Mouse (Mus musculus) midbrain, embryonic 15.5 days (tissue): Measurements from ENCODE around the gene Slc17a7. TPM values are rescaled to one million over a fixed set of nuclear protein-coding genes. Genes with fewer than 3 reads are reported as not detected.

Experiments
- ATAC-seq: fragments of 200-750 bp; cut with Nextera tagmentation; replicated peaks from 2 replicates; pipeline ENCODE4 v1.8.0; 2017; ENCODE audit warnings: moderate TSS enrichment
- H3K27ac ChIP-seq: fragments of 300-500 bp; sonication (generic); 2 replicates; pipeline ENCODE4 v1.5.1; 2015; ENCODE audit warnings: mild to moderate bottlenecking, inconsistent platforms
- H3K27me3 ChIP-seq: fragments of 300-500 bp; sonication (generic); replicated peaks from 2 replicates; pipeline ENCODE4 v1.6.1; 2015; ENCODE audit warnings: inconsistent platforms
- H3K36me3 ChIP-seq: fragments of 300-500 bp; sonication (generic); replicated peaks from 2 replicates; pipeline ENCODE4 v1.6.1; 2015; ENCODE audit warnings: inconsistent platforms
- H3K4me1 ChIP-seq: fragments of 300-500 bp; sonication (generic); 2 replicates; pipeline ENCODE4 v1.6.1; 2015; ENCODE audit warnings: inconsistent platforms
- H3K4me2 ChIP-seq: fragments of 300-500 bp; sonication (generic); 2 replicates; pipeline ENCODE4 v1.6.1; 2015; ENCODE audit warnings: inconsistent platforms, mild to moderate bottlenecking, moderate library complexity
- H3K4me3 ChIP-seq: fragments of 300-500 bp; sonication (generic); 2 replicates; pipeline ENCODE4 v1.5.1; 2015; ENCODE audit warnings: mild to moderate bottlenecking, inconsistent platforms
- H3K9ac ChIP-seq: fragments of 300-500 bp; sonication (generic); 2 replicates; pipeline ENCODE4 v1.6.1; 2015; ENCODE audit warnings: mild to moderate bottlenecking, inconsistent platforms
- H3K9me3 ChIP-seq: fragments of 300-500 bp; sonication (generic); 2 replicates; pipeline ENCODE4 v1.6.1; 2016; ENCODE audit warnings: inconsistent platforms
- whole genome bisulfite sequencing: fragments of 180-500 bp; shearing (Covaris S2); methylation state at CpG from one replicate; pipeline ENCODE4 v1.1.7; 2015; ENCODE audit warnings: mixed read lengths; 5-methylcytosine and 5-hydroxymethylcytosine counted together
- polyA plus RNA-seq: library from polyadenylated mRNA; unstranded; fragments of >200 nt; fragmentation: Nextera tagmentation; extraction: Ambion mirVana; gene quantifications from 2 replicates; pipeline ENCODE4 v1.2.1, GENCODE M21; 2015

Gene Slc17a7
- polyA plus RNA-seq, 1 experiment from 2014 or later: 0.59 TPM

GRCm38 (mm10) chr7:45135993-45136567 is 27.7 kb upstream of the Slc17a7 start, which contains the start of the genes Gm45713 and Flt3l:
Gene Gm45713, minus strand, starts transcription at chr7:45136231.
Gene Flt3l, minus strand, starts transcription at chr7:45136432.
- WGBS: 4% methylated on average over 29 of the region's 29 CpGs
- H3K4me1 ChIP-seq: peaks cover 8% of the 10 kb centered on the region; the same call in 1 of the 2 replicates
- peak within 1 kb of the TSS; percentile 41; the same call in 1 of the 2 replicates for H3K9ac ChIP-seq
- no peaks in the 10 kb centered on the region for H3K36me3 ChIP-seq
- H3K9me3 ChIP-seq: no peaks in the 10 kb centered on the region
- H3K27ac ChIP-seq: no peak within 1 kb of the TSS
- peak within 1 kb of the TSS; percentile 38 for H3K4me3 ChIP-seq
- H3K4me2 ChIP-seq: peak within 1 kb of the TSS; percentile 61
- no peaks in the 10 kb centered on the region for H3K27me3 ChIP-seq
- ATAC-seq: peak; percentile 79

- WGBS: 83% methylated on average over 12 of the region's 12 CpGs
- Histone ChIP-seq H3K27ac (no peak overlapping the region), H3K4me2 (no peak overlapping the region), H3K36me3 (no peaks in the 10 kb centered on the region), H3K4me3 (no peak overlapping the region), H3K9me3 (no peaks in the 10 kb centered on the region), H3K9ac (no peak overlapping the region), H3K27me3 (no peaks in the 10 kb centered on the region), H3K4me1 (peaks cover 8% of the 10 kb centered on the region; the same call in 1 of the 2 replicates)
- no peak for ATAC-seq
These were observed 26.4 kb upstream of the Slc17a7 start for GRCm38 (mm10) chr7:45137171-45138006.

- Histone ChIP-seq H3K9me3 (no peaks in the 10 kb centered on the region), H3K4me1 (peaks cover 8% of the 10 kb centered on the region; the same call in 1 of the 2 replicates), H3K4me3 (no peak overlapping the region), H3K27me3 (no peaks in the 10 kb centered on the region), H3K36me3 (no peaks in the 10 kb centered on the region), H3K9ac (no peak overlapping the region), H3K4me2 (no peak overlapping the region), H3K27ac (no peak overlapping the region)
- 84% methylated on average over 1 of the region's 1 CpGs for WGBS
- ATAC-seq: no peak
These were observed 25.3 kb upstream of the Slc17a7 start for GRCm38 (mm10) chr7:45138403-45138802.

- Histone ChIP-seq H3K4me3 (no peak overlapping the region), H3K4me2 (no peak overlapping the region), H3K27me3 (no peaks in the 10 kb centered on the region), H3K9me3 (no peaks in the 10 kb centered on the region), H3K36me3 (no peaks in the 10 kb centered on the region), H3K9ac (no peak overlapping the region), H3K27ac (no peak overlapping the region), H3K4me1 (peaks cover 8% of the 10 kb centered on the region; the same call in 1 of the 2 replicates)
- 81% methylated on average over 8 of the region's 8 CpGs for WGBS
- no peak for ATAC-seq
These were observed 23.6 kb upstream of the Slc17a7 start for GRCm38 (mm10) chr7:45139904-45140723.

- Histone ChIP-seq H3K9ac (no peak overlapping the region), H3K4me3 (no peak overlapping the region), H3K4me1 (peaks cover 2% of the 10 kb centered on the region; the same call in 1 of the 2 replicates), H3K27ac (no peak overlapping the region), H3K36me3 (no peaks in the 10 kb centered on the region), H3K27me3 (no peaks in the 10 kb centered on the region), H3K9me3 (no peaks in the 10 kb centered on the region), H3K4me2 (no peak overlapping the region)
- ATAC-seq: no peak
- WGBS: 91% methylated on average over 3 of the region's 3 CpGs
These were observed 22.4 kb upstream of the Slc17a7 start for GRCm38 (mm10) chr7:45141319-45141718.

- no peak for ATAC-seq
- Histone ChIP-seq H3K27me3 (no peaks in the 10 kb centered on the region), H3K9ac (no peak overlapping the region), H3K4me2 (no peak overlapping the region), H3K27ac (no peak overlapping the region), H3K36me3 (no peaks in the 10 kb centered on the region), H3K4me3 (no peak overlapping the region), H3K4me1 (no peaks in the 10 kb centered on the region), H3K9me3 (no peaks in the 10 kb centered on the region)
- 91% methylated on average over 5 of the region's 5 CpGs for WGBS
These were observed 21.8 kb upstream of the Slc17a7 start for GRCm38 (mm10) chr7:45141914-45142313.

GRCm38 (mm10) chr7:45144368-45145174 is 19.2 kb upstream of the Slc17a7 start:
- no peaks in the 10 kb centered on the region for H3K4me1 ChIP-seq
- no peaks in the 10 kb centered on the region for H3K9me3 ChIP-seq
- H3K9ac ChIP-seq: no peak overlapping the region
- H3K27me3 ChIP-seq: no peaks in the 10 kb centered on the region
- H3K36me3 ChIP-seq: no peaks in the 10 kb centered on the region
- no peak overlapping the region for H3K4me3 ChIP-seq
- H3K4me2 ChIP-seq: no peak overlapping the region
- no peak for ATAC-seq
- 88% methylated on average over 13 of the region's 13 CpGs for WGBS
- no peak overlapping the region for H3K27ac ChIP-seq

GRCm38 (mm10) chr7:45145460-45145859 is 18.3 kb upstream of the Slc17a7 start:
- no peaks in the 10 kb centered on the region for H3K9me3 ChIP-seq
- H3K4me2 ChIP-seq: no peak overlapping the region
- H3K36me3 ChIP-seq: no peaks in the 10 kb centered on the region
- ATAC-seq: no peak
- H3K4me3 ChIP-seq: no peak overlapping the region
- H3K27ac ChIP-seq: no peak overlapping the region
- no peaks in the 10 kb centered on the region for H3K27me3 ChIP-seq
- WGBS: 92% methylated on average over 8 of the region's 8 CpGs
- H3K4me1 ChIP-seq: no peaks in the 10 kb centered on the region
- no peak overlapping the region for H3K9ac ChIP-seq

GRCm38 (mm10) chr7:45147267-45147666 is 16.5 kb upstream of the Slc17a7 start:
- Histone ChIP-seq H3K27ac (no peak overlapping the region), H3K4me3 (no peak overlapping the region), H3K9me3 (no peaks in the 10 kb centered on the region), H3K4me2 (no peak overlapping the region), H3K4me1 (no peaks in the 10 kb centered on the region), H3K9ac (no peak overlapping the region), H3K27me3 (no peaks in the 10 kb centered on the region), H3K36me3 (no peaks in the 10 kb centered on the region)
- WGBS: 95% methylated on average over 11 of the region's 11 CpGs
- no peak for ATAC-seq

GRCm38 (mm10) chr7:45147899-45148298 is 15.8 kb upstream of the Slc17a7 start:
- no peak for ATAC-seq
- Histone ChIP-seq H3K9ac (no peak overlapping the region), H3K4me3 (no peak overlapping the region), H3K4me2 (no peak overlapping the region), H3K4me1 (no peaks in the 10 kb centered on the region), H3K27me3 (no peaks in the 10 kb centered on the region), H3K9me3 (no peaks in the 10 kb centered on the region), H3K36me3 (no peaks in the 10 kb centered on the region), H3K27ac (no peak overlapping the region)
- WGBS: 92% methylated on average over 11 of the region's 11 CpGs

GRCm38 (mm10) chr7:45148534-45149098 is 15.1 kb upstream of the Slc17a7 start:
- H3K27ac ChIP-seq: no peak overlapping the region
- H3K4me2 ChIP-seq: no peak overlapping the region
- no peaks in the 10 kb centered on the region for H3K9me3 ChIP-seq
- no peak for ATAC-seq
- H3K27me3 ChIP-seq: no peaks in the 10 kb centered on the region
- WGBS: 61% methylated on average over 4 of the region's 4 CpGs
- no peak overlapping the region for H3K4me3 ChIP-seq
- peaks cover 5% of the 10 kb centered on the region for H3K4me1 ChIP-seq
- no peaks in the 10 kb centered on the region for H3K36me3 ChIP-seq
- no peak overlapping the region for H3K9ac ChIP-seq
